Mouse (Mus musculus) liver, postnatal 0 days (tissue): ENCODE measurements around the gene Ankmy2.

ENCODE experiments used
- CTCF ChIP-seq: sonication (generic); IDR thresholded peaks from 2 replicates; pipeline ENCODE4 v1.5.1; 2016; ENCODE audit warnings: antibody characterized with exemption, low read depth
- EP300 ChIP-seq: IDR thresholded peaks from 2 replicates; pipeline ENCODE4 v1.6.1; 2016; ENCODE audit warnings: antibody characterized with exemption, low read depth, mild to moderate bottlenecking

DNA sequence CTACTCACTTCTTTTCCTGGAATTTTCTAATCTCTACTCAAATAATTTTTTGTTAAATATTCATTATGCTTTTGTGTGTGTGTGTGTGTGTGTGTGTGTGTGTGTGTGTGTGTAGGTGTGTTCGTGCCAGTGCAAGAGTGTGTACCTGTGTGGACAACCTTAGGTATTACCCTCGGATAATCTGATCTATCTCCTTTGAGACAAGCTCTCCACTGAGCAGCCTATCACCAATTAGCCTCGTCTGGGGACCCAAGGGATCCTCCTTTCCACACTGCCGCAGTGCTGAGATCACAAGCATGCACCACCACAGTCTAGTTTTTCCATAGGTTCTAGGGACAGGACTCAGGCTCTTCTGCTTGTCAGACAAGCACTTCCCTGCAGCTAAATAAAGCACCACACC lies 59.3 kb downstream of the Ankmy2 start:
- TF ChIP-seq CTCF (no peak), EP300 (no peak)
